Mouse (Mus musculus) lung, adult 2 months (tissue): ENCODE measurements around the gene Hyal1.

Experiments used
- CTCF ChIP-seq: fragments of 200-500 bp; IDR thresholded peaks from 2 replicates; pipeline ENCODE4 v1.5.1; 2011; ENCODE audit warnings: mild to moderate bottlenecking, low read length, control low read depth; ENCODE audit not compliant: insufficient read depth
- POLR2A ChIP-seq: fragments of 200-500 bp; IDR thresholded peaks from 2 replicates; pipeline ENCODE4 v1.6.1; 2011; ENCODE audit warnings: low read depth, mild to moderate bottlenecking, control low read depth, low read length, borderline replicate concordance; ENCODE audit errors: extremely low read depth

- TF ChIP-seq POLR2A (no peak), CTCF (no peak)
Measured at GRCm38 (mm10) chr9:107548820-107549219, 27.9 kb upstream of the Hyal1 start.
